Mouse (Mus musculus) heart, adult 2 months (tissue): ENCODE data around the gene Strada.

Experiments
- CTCF ChIP-seq: fragments of 200-600 bp; IDR thresholded peaks from 2 replicates; pipeline ENCODE4 v1.8.1; 2022; ENCODE audit warnings: antibody characterized with exemption, mild to moderate bottlenecking, moderate library complexity
- POLR2A ChIP-seq: fragments of 200-500 bp; IDR thresholded peaks from 2 replicates; pipeline ENCODE4 v1.6.1; 2011; ENCODE audit warnings: mild to moderate bottlenecking, low read depth, low read length, control low read depth; ENCODE audit not compliant: insufficient read depth

GRCm38 (mm10) chr11:106122736-106123135 lies 79.2 kb downstream of the Strada start:
- no peak for TF ChIP-seq POLR2A
- TF ChIP-seq CTCF, result no peak
